Mouse (Mus musculus) skeletal muscle tissue, adult 2 months (tissue): ENCODE measurements around the gene Dynlrb1.

Experiments
- DNase-seq: peaks from one replicate; pipeline ENCODE4 v3.0.0-alpha.2; 2012; ENCODE audit warnings: low read depth, low spot score

Gene Dynlrb1

GRCm38 (mm10) chr2:155280116-155280515 is 43.8 kb downstream of the Dynlrb1 start:
- peak; percentile 55 for DNase-seq

GRCm38 (mm10) chr2:155283793-155284192 is 47.5 kb downstream of the Dynlrb1 start:
- peak; percentile 90 for DNase-seq

- no peak for DNase-seq
These were observed 48.3 kb downstream of the Dynlrb1 start for GRCm38 (mm10) chr2:155284647-155285046.

DNA sequence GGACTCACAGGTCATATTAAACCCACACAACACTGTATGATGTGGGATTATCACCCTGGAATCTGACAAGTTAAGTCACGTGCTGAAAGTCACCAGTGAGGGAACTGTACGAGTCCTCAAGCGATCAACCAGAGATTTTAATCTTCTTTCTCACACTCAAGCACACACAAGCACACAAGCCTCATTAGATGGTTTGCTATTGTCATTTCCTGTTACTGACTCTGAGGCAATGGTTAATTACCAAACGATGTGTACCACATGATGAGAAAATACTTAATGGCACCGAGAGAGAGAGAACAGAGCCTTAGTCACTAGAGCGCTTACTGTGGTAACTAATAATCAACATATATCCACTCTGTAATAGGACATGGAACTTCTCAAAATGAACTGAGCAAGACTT is 49.4 kb downstream of the Dynlrb1 start:
- DNase-seq = no peak

GRCm38 (mm10) chr2:155287456-155288250 is 51.3 kb downstream of the Dynlrb1 start:
- DNase-seq = no peak

GRCm38 (mm10) chr2:155290066-155290465 is 53.7 kb downstream of the Dynlrb1 start:
- DNase-seq = no peak

GRCm38 (mm10) chr2:155293382-155293781 is 57.0 kb downstream of the Dynlrb1 start:
- DNase-seq = peak; percentile 96

- peak; percentile 49 for DNase-seq
These were observed 57.6 kb downstream of the Dynlrb1 start for GRCm38 (mm10) chr2:155293946-155294345.

- no peak for DNase-seq
These were observed 59.1 kb downstream of the Dynlrb1 start for GRCm38 (mm10) chr2:155295453-155295852.

DNA sequence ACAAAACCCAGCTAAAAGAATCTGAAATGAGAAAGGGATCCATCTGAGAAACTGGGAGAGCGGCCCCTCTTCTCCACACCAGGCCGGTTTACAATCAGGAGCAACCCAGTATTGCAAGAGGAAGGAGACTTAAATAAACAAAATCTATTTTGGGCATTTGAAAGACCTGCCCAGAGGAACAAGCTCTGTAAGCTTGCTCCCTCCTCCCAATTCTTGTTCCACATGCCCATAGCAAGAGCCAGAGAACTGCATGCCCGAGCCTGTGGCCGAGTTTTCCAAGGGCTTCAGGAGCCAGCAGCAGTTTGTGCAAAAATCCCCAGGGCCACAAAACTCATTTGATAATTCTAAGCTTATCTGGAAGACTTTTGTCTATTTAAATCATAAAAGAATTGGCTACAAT is 63.2 kb downstream of the Dynlrb1 start:
- DNase-seq = peak; percentile 81
